Mouse (Mus musculus) brown adipose tissue, adult 24 weeks (tissue): ENCODE results near the gene Trnau1ap. TPM values are rescaled to one million over a fixed set of nuclear protein-coding genes. Genes with fewer than 3 reads are reported as not detected.
A peak's percentile ranks its signal among the peaks of the same experiment; 100 is the strongest.
"Not testable (repeated sequence)": the region's sequence is repeated elsewhere in the genome, so short reads cannot be mapped to it uniquely, and the experiment has no call there.

Source experiments
- H3K27ac ChIP-seq: fragments of 200-500 bp; replicated peaks from 2 replicates; pipeline ENCODE4 v1.5.1; 2012; ENCODE audit warnings: low read depth, mild to moderate bottlenecking, low read length
- H3K4me1 ChIP-seq: fragments of 200-500 bp; 2 replicates; pipeline ENCODE4 v1.6.1; 2012; ENCODE audit warnings: low read length, mixed read lengths; ENCODE audit not compliant: control insufficient read depth, insufficient read depth, insufficient read length
- H3K4me3 ChIP-seq: fragments of 200-500 bp; 2 replicates; pipeline ENCODE4 v1.5.1; 2012; ENCODE audit warnings: low read depth, mild to moderate bottlenecking, low read length, moderate library complexity; ENCODE audit not compliant: insufficient read depth
- polyA plus RNA-seq: library from polyadenylated mRNA; stranded (reverse); fragments of >200 nt; gene quantifications from 2 replicates; pipeline ENCODE4 v1.2.4, GENCODE M21; 2012; ENCODE audit not compliant: missing spikeins, insufficient read depth, insufficient read length

Gene Trnau1ap
- polyA plus RNA-seq, 1 experiment: 35.1 TPM

- Histone ChIP-seq H3K27ac (no peak overlapping the region), H3K4me1 (no peaks in the 10 kb centered on the region), H3K4me3 (no peak overlapping the region)
These were observed 33.5 kb downstream of the Trnau1ap start for GRCm38 (mm10) chr4:132295696-132296390.

- no peak overlapping the region for H3K4me3 ChIP-seq
- H3K4me1 ChIP-seq: no peaks in the 10 kb centered on the region
- H3K27ac ChIP-seq: no peak overlapping the region
These were observed 35.6 kb downstream of the Trnau1ap start for GRCm38 (mm10) chr4:132293682-132294240.

GRCm38 (mm10) chr4:132292988-132293387 is 36.4 kb downstream of the Trnau1ap start:
- Histone ChIP-seq H3K4me1 (no peaks in the 10 kb centered on the region), H3K4me3 (no peak overlapping the region), H3K27ac (no peak overlapping the region)

- Histone ChIP-seq H3K4me1 (no peaks in the 10 kb centered on the region), H3K4me3 (no peak overlapping the region), H3K27ac (no peak overlapping the region)
These were observed 37.6 kb downstream of the Trnau1ap start for GRCm38 (mm10) chr4:132291624-132292335.

GRCm38 (mm10) chr4:132291056-132291455 is 38.3 kb downstream of the Trnau1ap start:
- Histone ChIP-seq H3K4me1 (no peaks in the 10 kb centered on the region), H3K27ac (no peak overlapping the region), H3K4me3 (no peak overlapping the region)

- not testable (repeated sequence) for H3K27ac ChIP-seq, H3K4me3 ChIP-seq, H3K4me1 ChIP-seq
These were observed 40.5 kb downstream of the Trnau1ap start for GRCm38 (mm10) chr4:132288840-132289239.

GRCm38 (mm10) chr4:132275949-132276348 is 53.4 kb downstream of the Trnau1ap start:
- H3K4me1 ChIP-seq: no peaks in the 10 kb centered on the region; the same call in 1 of the 2 replicates
- no peak overlapping the region for H3K4me3 ChIP-seq
- no peak overlapping the region for H3K27ac ChIP-seq

- Histone ChIP-seq H3K4me1 (no peaks in the 10 kb centered on the region; the same call in 1 of the 2 replicates), H3K27ac (peak within 1 kb of the TSS; percentile 89), H3K4me3 (peak within 1 kb of the TSS; percentile 95)
These were observed 55.0 kb downstream of the Trnau1ap start, which contains the start of gene Taf12 for GRCm38 (mm10) chr4:132274156-132274862. TSS of gene Taf12 (plus strand) at chr4:132274375.

GRCm38 (mm10) chr4:132273166-132273565 is 56.2 kb downstream of the Trnau1ap start:
- no peaks in the 10 kb centered on the region; the same call in 1 of the 2 replicates for H3K4me1 ChIP-seq
- no peak overlapping the region for H3K4me3 ChIP-seq
- no peak overlapping the region for H3K27ac ChIP-seq

GRCm38 (mm10) chr4:132269740-132270560 is 59.4 kb downstream of the Trnau1ap start:
- H3K27ac ChIP-seq: peak overlapping the region; percentile 97
- no peaks in the 10 kb centered on the region for H3K4me1 ChIP-seq
- H3K4me3 ChIP-seq: peak overlapping the region; percentile 52

- Histone ChIP-seq H3K27ac (no peak overlapping the region), H3K4me3 (no peak overlapping the region), H3K4me1 (no peaks in the 10 kb centered on the region)
These were observed 60.2 kb downstream of the Trnau1ap start for GRCm38 (mm10) chr4:132268871-132269739.

GRCm38 (mm10) chr4:132266835-132267349 is 62.4 kb downstream of the Trnau1ap start:
- no peak overlapping the region for H3K4me3 ChIP-seq
- no peak overlapping the region for H3K27ac ChIP-seq
- peaks cover 5% of the 10 kb centered on the region; the same call in 1 of the 2 replicates for H3K4me1 ChIP-seq

- peaks cover 14% of the 10 kb centered on the region for H3K4me1 ChIP-seq
- no peak overlapping the region for H3K4me3 ChIP-seq
- H3K27ac ChIP-seq: no peak overlapping the region
These were observed 66.0 kb downstream of the Trnau1ap start for GRCm38 (mm10) chr4:132263313-132263712.

- Histone ChIP-seq H3K4me1 (peaks cover 14% of the 10 kb centered on the region), H3K27ac (peak overlapping the region; percentile 99), H3K4me3 (peak overlapping the region; percentile 99; the same call in 1 of the 2 replicates)
These were observed 67.1 kb downstream of the Trnau1ap start for GRCm38 (mm10) chr4:132262358-132262616.
